Mouse (Mus musculus) thymus, adult 2 months (tissue): ENCODE data around the gene Dync1li1.

Source experiments
- CTCF ChIP-seq: fragments of 200-500 bp; IDR thresholded peaks from 2 replicates; pipeline ENCODE4 v1.5.1; 2012; ENCODE audit warnings: mild to moderate bottlenecking, control low read depth, low read length, moderate library complexity, borderline replicate concordance; ENCODE audit not compliant: control insufficient read depth, poor library complexity, insufficient read depth; ENCODE audit errors: extremely low read depth
- POLR2A ChIP-seq: fragments of 200-500 bp; IDR thresholded peaks from 2 replicates; pipeline ENCODE4 v1.6.1; 2012; ENCODE audit warnings: mild to moderate bottlenecking, low read length, control low read depth, moderate library complexity; ENCODE audit not compliant: control insufficient read depth, poor library complexity, insufficient read depth; ENCODE audit errors: extremely low read depth

GRCm38 (mm10) chr9:114688252-114688952 lies at the start of gene Dync1li1:
- TF ChIP-seq CTCF: 0 out of 2 replicates have a peak, but pooled peaks have one; percentile 7
- peak; percentile 68; the same call in 1 of the 2 replicates for TF ChIP-seq POLR2A
